Mouse (Mus musculus): Measurements from ENCODE around the gene Pik3r4. TPM values are rescaled to one million over a fixed set of nuclear protein-coding genes. Genes with fewer than 3 reads are reported as not detected.

Pik3r4 gene
- polyA plus RNA-seq, 1 experiment from 2014 or later, result 20.5 TPM

GRCm38 (mm10) chr9:105712049-105712448 lies 69.3 kb downstream of the Pik3r4 start:
- no peak overlapping the region for H3K9ac ChIP-seq (replicated peaks; ENCODE audit: low read depth, low read length)
- ATAC-seq, result no peak
- no peak overlapping the region for H3K27ac ChIP-seq (ENCODE audit: low read length)
- no peaks in the 10 kb centered on the region for H3K36me3 ChIP-seq (ENCODE audit: control insufficient read depth, insufficient read depth)
- H3K4me1 ChIP-seq (replicated peaks; ENCODE audit: control insufficient read depth, insufficient read depth, low read length), result no peaks in the 10 kb centered on the region
- WGBS, result 87% methylated on average over 3 of the region's 3 CpGs
- H3K4me2 ChIP-seq (ENCODE audit: low read length), result no peak overlapping the region
- no peaks in the 10 kb centered on the region for H3K27me3 ChIP-seq (replicated peaks; ENCODE audit: control insufficient read depth, insufficient read depth, low read length)
- no peaks in the 10 kb centered on the region for H3K9me3 ChIP-seq (ENCODE audit: control insufficient read depth, low read length)
- H3K4me3 ChIP-seq (replicated peaks; ENCODE audit: low read length), result no peak overlapping the region

GRCm38 (mm10) chr9:105719367-105719766 lies 76.6 kb downstream of the Pik3r4 start:
- ATAC-seq, result no peak
- Histone ChIP-seq H3K27me3 (replicated peaks; ENCODE audit: control insufficient read depth, insufficient read depth, low read length) (no peaks in the 10 kb centered on the region), H3K9me3 (ENCODE audit: control insufficient read depth, low read length) (no peaks in the 10 kb centered on the region), H3K4me2 (ENCODE audit: low read length) (no peak overlapping the region), H3K4me1 (replicated peaks; ENCODE audit: control insufficient read depth, insufficient read depth, low read length) (no peaks in the 10 kb centered on the region), H3K36me3 (ENCODE audit: control insufficient read depth, insufficient read depth) (no peaks in the 10 kb centered on the region), H3K4me3 (replicated peaks; ENCODE audit: low read length) (no peak overlapping the region), H3K27ac (ENCODE audit: low read length) (no peak overlapping the region), H3K9ac (replicated peaks; ENCODE audit: low read depth, low read length) (no peak overlapping the region)
- 76% methylated on average over 7 of the region's 7 CpGs for WGBS

- Histone ChIP-seq H3K4me3 (replicated peaks; ENCODE audit: low read length) (no peak overlapping the region), H3K4me1 (replicated peaks; ENCODE audit: control insufficient read depth, insufficient read depth, low read length) (no peaks in the 10 kb centered on the region), H3K27me3 (replicated peaks; ENCODE audit: control insufficient read depth, insufficient read depth, low read length) (no peaks in the 10 kb centered on the region), H3K27ac (ENCODE audit: low read length) (no peak overlapping the region), H3K9ac (replicated peaks; ENCODE audit: low read depth, low read length) (no peak overlapping the region), H3K4me2 (ENCODE audit: low read length) (no peak overlapping the region), H3K36me3 (ENCODE audit: control insufficient read depth, insufficient read depth) (no peaks in the 10 kb centered on the region), H3K9me3 (ENCODE audit: control insufficient read depth, low read length) (no peaks in the 10 kb centered on the region)
- WGBS, result 46% methylated on average over 5 of the region's 5 CpGs
- ATAC-seq, result no peak
Measured at GRCm38 (mm10) chr9:105719851-105720395, 77.1 kb downstream of the Pik3r4 start.

GRCm38 (mm10) chr9:105720430-105720829 lies 77.7 kb downstream of the Pik3r4 start:
- Histone ChIP-seq H3K4me1 (replicated peaks; ENCODE audit: control insufficient read depth, insufficient read depth, low read length) (no peaks in the 10 kb centered on the region), H3K27ac (ENCODE audit: low read length) (no peak overlapping the region), H3K4me2 (ENCODE audit: low read length) (no peak overlapping the region), H3K27me3 (replicated peaks; ENCODE audit: control insufficient read depth, insufficient read depth, low read length) (no peaks in the 10 kb centered on the region), H3K36me3 (ENCODE audit: control insufficient read depth, insufficient read depth) (no peaks in the 10 kb centered on the region), H3K4me3 (replicated peaks; ENCODE audit: low read length) (no peak overlapping the region), H3K9ac (replicated peaks; ENCODE audit: low read depth, low read length) (no peak overlapping the region), H3K9me3 (ENCODE audit: control insufficient read depth, low read length) (no peaks in the 10 kb centered on the region)
- 75% methylated on average over 4 of the region's 4 CpGs for WGBS
- ATAC-seq, result no peak

GRCm38 (mm10) chr9:105731976-105732375 lies 89.2 kb downstream of the Pik3r4 start:
- no peaks in the 10 kb centered on the region for H3K36me3 ChIP-seq (ENCODE audit: control insufficient read depth, insufficient read depth)
- H3K27ac ChIP-seq (ENCODE audit: low read length), result no peak overlapping the region
- no peak overlapping the region for H3K9ac ChIP-seq (replicated peaks; ENCODE audit: low read depth, low read length)
- no peaks in the 10 kb centered on the region for H3K27me3 ChIP-seq (replicated peaks; ENCODE audit: control insufficient read depth, insufficient read depth, low read length)
- H3K4me1 ChIP-seq (replicated peaks; ENCODE audit: control insufficient read depth, insufficient read depth, low read length), result peaks cover 9% of the 10 kb centered on the region
- WGBS, result 80% methylated on average over 7 of the region's 7 CpGs
- no peak overlapping the region for H3K4me2 ChIP-seq (ENCODE audit: low read length)
- no peak overlapping the region for H3K4me3 ChIP-seq (replicated peaks; ENCODE audit: low read length)
- ATAC-seq, result no peak
- H3K9me3 ChIP-seq (ENCODE audit: control insufficient read depth, low read length), result no peaks in the 10 kb centered on the region

- 80% methylated on average over 2 of the region's 2 CpGs for WGBS
- no peak overlapping the region for H3K4me3 ChIP-seq (replicated peaks; ENCODE audit: low read length)
- peaks cover 9% of the 10 kb centered on the region for H3K4me1 ChIP-seq (replicated peaks; ENCODE audit: control insufficient read depth, insufficient read depth, low read length)
- H3K4me2 ChIP-seq (ENCODE audit: low read length), result no peak overlapping the region
- H3K27me3 ChIP-seq (replicated peaks; ENCODE audit: control insufficient read depth, insufficient read depth, low read length), result no peaks in the 10 kb centered on the region
- no peak for ATAC-seq
- H3K27ac ChIP-seq (ENCODE audit: low read length), result no peak overlapping the region
- no peaks in the 10 kb centered on the region for H3K36me3 ChIP-seq (ENCODE audit: control insufficient read depth, insufficient read depth)
- no peak overlapping the region for H3K9ac ChIP-seq (replicated peaks; ENCODE audit: low read depth, low read length)
- no peaks in the 10 kb centered on the region for H3K9me3 ChIP-seq (ENCODE audit: control insufficient read depth, low read length)
Measured at GRCm38 (mm10) chr9:105734651-105735050, 91.9 kb downstream of the Pik3r4 start.

GRCm38 (mm10) chr9:105735195-105735594 lies 92.4 kb downstream of the Pik3r4 start:
- H3K9ac ChIP-seq (replicated peaks; ENCODE audit: low read depth, low read length), result no peak overlapping the region
- no peak overlapping the region for H3K4me3 ChIP-seq (replicated peaks; ENCODE audit: low read length)
- no peak overlapping the region for H3K4me2 ChIP-seq (ENCODE audit: low read length)
- H3K4me1 ChIP-seq (replicated peaks; ENCODE audit: control insufficient read depth, insufficient read depth, low read length), result peaks cover 9% of the 10 kb centered on the region
- peak overlapping the region; percentile 27; the same call in 1 of the 2 replicates for H3K27ac ChIP-seq (ENCODE audit: low read length)
- H3K36me3 ChIP-seq (ENCODE audit: control insufficient read depth, insufficient read depth), result no peaks in the 10 kb centered on the region
- ATAC-seq, result peak; percentile 55
- no peaks in the 10 kb centered on the region for H3K9me3 ChIP-seq (ENCODE audit: control insufficient read depth, low read length)
- WGBS, result 26% methylated on average over 5 of the region's 5 CpGs
- no peaks in the 10 kb centered on the region for H3K27me3 ChIP-seq (replicated peaks; ENCODE audit: control insufficient read depth, insufficient read depth, low read length)

Other genes starting within 250 kb of the Pik3r4 start
- gene Aste1, start 247.6 kb upstream of the Pik3r4 start, polyA plus RNA-seq (2015; fragmentation: Nextera tagmentation; extraction: Ambion mirVana), result 13.9 and 15.0 TPM in 2 replicates
- gene Nek11, start 247.5 kb upstream of the Pik3r4 start, polyA plus RNA-seq (2015; fragmentation: Nextera tagmentation; extraction: Ambion mirVana), result 2.6 and 3.3 TPM in 2 replicates
- 90.1 and 96.2 TPM in 2 replicates for gene Atp2c1, start 115.7 kb upstream of the Pik3r4 start, polyA plus RNA-seq (2015; fragmentation: Nextera tagmentation; extraction: Ambion mirVana)
- gene Col6a6, start 185.2 kb downstream of the Pik3r4 start, polyA plus RNA-seq (2015; fragmentation: Nextera tagmentation; extraction: Ambion mirVana), result 0.04 TPM in 2 replicates